Mouse (Mus musculus) hindbrain, embryonic 13.5 days (tissue): ENCODE data around the gene Zfp560. TPM values are rescaled to one million over a fixed set of nuclear protein-coding genes. Genes with fewer than 3 reads are reported as not detected.

Experiments
- polyA plus RNA-seq: library from polyadenylated mRNA; unstranded; fragments of >200 nt; fragmentation: Nextera tagmentation; extraction: Ambion mirVana; gene quantifications from 2 replicates; pipeline ENCODE4 v1.2.1, GENCODE M21; 2015

Gene Zfp560
- polyA plus RNA-seq, 1 experiment from 2014 or later, result 39.7 TPM

Other genes with a start within 250 kb of the Zfp560 start
- not detected in 2 replicates for gene Olfr870, start 211.1 kb downstream of the Zfp560 start, polyA plus RNA-seq
- gene Olfr871, start 173.0 kb downstream of the Zfp560 start, polyA plus RNA-seq, result not detected in 2 replicates
- gene Olfr872, start 148.1 kb downstream of the Zfp560 start, polyA plus RNA-seq, result not detected in 2 replicates
- not detected in 2 replicates for gene Olfr39, start 102.8 kb downstream of the Zfp560 start, polyA plus RNA-seq
- 0.17 TPM in 1 of 2 replicates, not detected in the other for gene Olfr873, start 86.6 kb downstream of the Zfp560 start, polyA plus RNA-seq
- not detected in 2 replicates for gene Olfr18, start 49.1 kb downstream of the Zfp560 start, polyA plus RNA-seq
- 16.4 and 17.9 TPM in 2 replicates for gene Zfp26, start 75.0 kb upstream of the Zfp560 start, polyA plus RNA-seq
- gene Zfp426, start 107.6 kb upstream of the Zfp560 start, polyA plus RNA-seq, result 29.9 and 32.3 TPM in 2 replicates
- gene Zfp266, start 136.2 kb upstream of the Zfp560 start, polyA plus RNA-seq, result 124 and 131 TPM in 2 replicates
- gene Zfp846, start 196.1 kb upstream of the Zfp560 start, polyA plus RNA-seq, result 46.4 and 48.2 TPM in 2 replicates